Mouse (Mus musculus) forelimb bud, embryonic 11.5 days (tissue): ENCODE data around the gene Otulin.

Experiments
- DNase-seq: peaks from one replicate; pipeline ENCODE4 v3.0.0-alpha.2; 2012; ENCODE audit warnings: low read depth, low spot score

Gene Otulin

GRCm38 (mm10) chr15:27657866-27658265, 27.4 kb upstream of the Otulin start:
- DNase-seq: no peak

GRCm38 (mm10) chr15:27656626-27657025, 26.1 kb upstream of the Otulin start:
- DNase-seq: no peak

GRCm38 (mm10) chr15:27655015-27655414, 24.5 kb upstream of the Otulin start:
- DNase-seq: peak; percentile 69

GRCm38 (mm10) chr15:27647686-27648085, 17.2 kb upstream of the Otulin start:
- peak; percentile 43 for DNase-seq

GRCm38 (mm10) chr15:27646665-27647064, 16.2 kb upstream of the Otulin start:
- DNase-seq: no peak

GRCm38 (mm10) chr15:27645250-27645649, 14.8 kb upstream of the Otulin start:
- DNase-seq: no peak

GRCm38 (mm10) chr15:27642895-27643294, 12.4 kb upstream of the Otulin start:
- DNase-seq: no peak

- no peak for DNase-seq
These were observed 10.7 kb upstream of the Otulin start for GRCm38 (mm10) chr15:27641171-27641570.

GRCm38 (mm10) chr15:27633941-27634900, 3.7 kb upstream of the Otulin start:
- no peak for DNase-seq

- no peak for DNase-seq
These were observed 493 bp downstream of the Otulin start for GRCm38 (mm10) chr15:27629800-27630600.

GRCm38 (mm10) chr15:27629046-27629445, 1.4 kb downstream of the Otulin start:
- DNase-seq: no peak

- DNase-seq: no peak
These were observed 2.7 kb downstream of the Otulin start for GRCm38 (mm10) chr15:27627794-27628193.

- DNase-seq: no peak
These were observed 4.2 kb downstream of the Otulin start for GRCm38 (mm10) chr15:27626314-27626713.

- no peak for DNase-seq
These were observed 4.6 kb downstream of the Otulin start for GRCm38 (mm10) chr15:27625890-27626255.

GRCm38 (mm10) chr15:27625014-27625889, 5.2 kb downstream of the Otulin start:
- no peak for DNase-seq

GRCm38 (mm10) chr15:27623286-27623685, 7.2 kb downstream of the Otulin start:
- no peak for DNase-seq

- DNase-seq: no peak
These were observed 9.9 kb downstream of the Otulin start for GRCm38 (mm10) chr15:27620475-27621185.

GRCm38 (mm10) chr15:27619683-27620082, 10.8 kb downstream of the Otulin start:
- no peak for DNase-seq

- DNase-seq: no peak
These were observed 11.5 kb downstream of the Otulin start for GRCm38 (mm10) chr15:27618778-27619533.

- DNase-seq: no peak
These were observed 13.3 kb downstream of the Otulin start for GRCm38 (mm10) chr15:27617227-27617626.
